Mouse (Mus musculus) frontal cortex, postnatal 36 days (tissue): ENCODE measurements around the gene Tead3.

ENCODE experiments used
- DNase-seq, 2 experiments: peaks; one replicate each; pipeline ENCODE4 v3.0.0; 2022; ENCODE audit warnings: low spot score in 2 of 2

The Tead3 gene

GRCm38 (mm10) chr17:28350466-28351352 is at the start of gene Tead3:
TSS of gene Tead3 (minus strand) at chr17:28350817.
- no peak for DNase-seq

GRCm38 (mm10) chr17:28394994-28395393 is 44.4 kb upstream of the Tead3 start:
- DNase-seq: no peak

GRCm38 (mm10) chr17:28394051-28394765 is 43.6 kb upstream of the Tead3 start:
- no peak for DNase-seq

GRCm38 (mm10) chr17:28391568-28392432 is 41.2 kb upstream of the Tead3 start:
- no peak for DNase-seq

- DNase-seq: no peak
These were observed 37.9 kb upstream of the Tead3 start for GRCm38 (mm10) chr17:28388534-28388933.

GRCm38 (mm10) chr17:28386150-28386905 is 35.7 kb upstream of the Tead3 start:
- DNase-seq: peak; percentile 83 to 89

- no peak for DNase-seq
These were observed 33.7 kb upstream of the Tead3 start for GRCm38 (mm10) chr17:28384298-28384697.

- DNase-seq: no peak
These were observed 29.6 kb upstream of the Tead3 start for GRCm38 (mm10) chr17:28380255-28380654.

- DNase-seq: no peak
These were observed 25.0 kb upstream of the Tead3 start for GRCm38 (mm10) chr17:28375592-28376061.

GRCm38 (mm10) chr17:28374494-28374893 is 23.9 kb upstream of the Tead3 start:
- no peak for DNase-seq

GRCm38 (mm10) chr17:28373821-28374220 is 23.2 kb upstream of the Tead3 start:
- no peak for DNase-seq

GRCm38 (mm10) chr17:28371941-28372340 is 21.3 kb upstream of the Tead3 start:
- DNase-seq: no peak

GRCm38 (mm10) chr17:28371286-28371685 is 20.7 kb upstream of the Tead3 start:
- DNase-seq: no peak

GRCm38 (mm10) chr17:28369056-28369455 is 18.4 kb upstream of the Tead3 start:
- DNase-seq: no peak

- DNase-seq: peak; percentile 45 to 54
These were observed 17.8 kb upstream of the Tead3 start for GRCm38 (mm10) chr17:28368449-28368848.

- DNase-seq: no peak
These were observed 14.5 kb upstream of the Tead3 start, which contains the start of gene Tulp1 for GRCm38 (mm10) chr17:28365122-28365521. TSS of gene Tulp1 (minus strand) at chr17:28365222.

- DNase-seq: no peak
These were observed 12.9 kb upstream of the Tead3 start for GRCm38 (mm10) chr17:28363507-28363906.

- no peak for DNase-seq
These were observed 12.2 kb upstream of the Tead3 start for GRCm38 (mm10) chr17:28362653-28363292.

GRCm38 (mm10) chr17:28361921-28362652 is 11.5 kb upstream of the Tead3 start:
- no peak for DNase-seq
